Mouse (Mus musculus): ENCODE measurements around the gene Defa22.
"Not testable (repeated sequence)": the region's sequence is repeated elsewhere in the genome, so short reads cannot be mapped to it uniquely, and the experiment has no call there.

Defa22 gene

GRCm38 (mm10) chr8:21161977-21162376 lies at the start of gene Defa22:
Gene Defa22, plus strand, starts transcription at chr8:21162277.
- DNase-seq (ENCODE audit: low spot score), result not testable (repeated sequence)

GRCm38 (mm10) chr8:21134342-21134741 lies 27.7 kb upstream of the Defa22 start, which contains the start of gene Defa30:
Gene Defa30, plus strand, starts transcription at chr8:21134642.
- DNase-seq (ENCODE audit: low spot score), result not testable (repeated sequence)

GRCm38 (mm10) chr8:21191314-21191713 lies 29.2 kb downstream of the Defa22 start, which contains the start of gene Defa31:
Gene Defa31, plus strand, starts transcription at chr8:21191614.
- DNase-seq (ENCODE audit: low spot score), result not testable (repeated sequence)

GRCm38 (mm10) chr8:21201261-21201660 lies 39.2 kb downstream of the Defa22 start, which contains the start of gene Gm15293:
Gene Gm15293, plus strand, starts transcription at chr8:21201561.
- DNase-seq (ENCODE audit: low spot score), result not testable (repeated sequence)
